Mouse (Mus musculus) neural tube, embryonic 15.5 days (tissue): Measurements from ENCODE around the gene Gm42688. TPM values are rescaled to one million over a fixed set of nuclear protein-coding genes. Genes with fewer than 3 reads are reported as not detected.

ENCODE experiments used
- ATAC-seq: fragments of 200-750 bp; cut with Nextera tagmentation; 2 replicates; pipeline ENCODE4 v1.8.0; 2017; ENCODE audit warnings: mild to moderate bottlenecking, moderate TSS enrichment, moderate library complexity; ENCODE audit not compliant: low FRiP score
- H3K27ac ChIP-seq: fragments of 300-500 bp; sonication (generic); replicated peaks from 2 replicates; pipeline ENCODE4 v1.5.1; 2015; ENCODE audit warnings: mild to moderate bottlenecking, inconsistent platforms
- H3K27me3 ChIP-seq: fragments of 300-500 bp; sonication (generic); replicated peaks from 2 replicates; pipeline ENCODE4 v1.6.1; 2015; ENCODE audit warnings: inconsistent platforms
- H3K36me3 ChIP-seq: fragments of 300-500 bp; sonication (generic); 2 replicates; pipeline ENCODE4 v1.6.1; 2015; ENCODE audit warnings: inconsistent platforms
- H3K4me1 ChIP-seq: fragments of 300-500 bp; sonication (generic); 2 replicates; pipeline ENCODE4 v1.6.1; 2015; ENCODE audit warnings: inconsistent platforms
- H3K4me2 ChIP-seq: fragments of 300-500 bp; sonication (generic); 2 replicates; pipeline ENCODE4 v1.6.1; 2015; ENCODE audit warnings: inconsistent platforms, mild to moderate bottlenecking, moderate library complexity
- H3K4me3 ChIP-seq: fragments of 300-500 bp; sonication (generic); replicated peaks from 2 replicates; pipeline ENCODE4 v1.5.1; 2015; ENCODE audit warnings: mild to moderate bottlenecking, inconsistent platforms
- H3K9ac ChIP-seq: fragments of 300-500 bp; sonication (generic); replicated peaks from 2 replicates; pipeline ENCODE4 v1.6.1; 2015; ENCODE audit warnings: mild to moderate bottlenecking, inconsistent platforms
- H3K9me3 ChIP-seq: fragments of 300-500 bp; sonication (generic); replicated peaks from 2 replicates; pipeline ENCODE4 v1.6.1; 2016; ENCODE audit warnings: inconsistent platforms
- WGBS: fragments of 180-500 bp; shearing (Covaris S2); methylation state at CpG from one replicate; pipeline ENCODE4 v1.1.7; 2015; ENCODE audit warnings: mixed read lengths; 5-methylcytosine and 5-hydroxymethylcytosine counted together
- polyA plus RNA-seq: library from polyadenylated mRNA; unstranded; fragments of >200 nt; fragmentation: Nextera tagmentation; extraction: Ambion mirVana; gene quantifications from 2 replicates; pipeline ENCODE4 v1.2.1, GENCODE M21; 2015

Gene Gm42688
- polyA plus RNA-seq, 1 experiment from 2014 or later = 7.6 TPM

- 7% methylated on average over 37 of the region's 37 CpGs for WGBS
- Histone ChIP-seq H3K4me3 (peak overlapping the region; percentile 29), H3K27ac (peak overlapping the region; percentile 81; the same call in 1 of the 2 replicates), H3K9ac (peak overlapping the region; percentile 27; the same call in 1 of the 2 replicates), H3K4me2 (peak overlapping the region; percentile 47), H3K4me1 (peaks cover 42% of the 10 kb centered on the region), H3K36me3 (no peaks in the 10 kb centered on the region), H3K27me3 (peaks cover 11% of the 10 kb centered on the region), H3K9me3 (no peaks in the 10 kb centered on the region)
- ATAC-seq = no peak
These were observed 34.2 kb downstream of the Gm42688 start for GRCm38 (mm10) chr6:83135571-83136161.

- Histone ChIP-seq H3K4me1 (peaks cover 42% of the 10 kb centered on the region), H3K27ac (peak overlapping the region; percentile 81), H3K9ac (peak overlapping the region; percentile 27; the same call in 1 of the 2 replicates), H3K27me3 (peaks cover 11% of the 10 kb centered on the region), H3K4me2 (peak overlapping the region; percentile 47), H3K9me3 (no peaks in the 10 kb centered on the region), H3K36me3 (no peaks in the 10 kb centered on the region), H3K4me3 (peak overlapping the region; percentile 29)
- 24% methylated on average over 5 of the region's 5 CpGs for WGBS
- ATAC-seq = no peak; the same call in 1 of the 2 replicates
These were observed 35.0 kb downstream of the Gm42688 start for GRCm38 (mm10) chr6:83136291-83136880.

- ATAC-seq = peak; percentile 56
- Histone ChIP-seq H3K4me2 (peak overlapping the region; percentile 47), H3K27me3 (peaks cover 11% of the 10 kb centered on the region; the same call in 1 of the 2 replicates), H3K36me3 (no peaks in the 10 kb centered on the region), H3K9ac (peak overlapping the region; percentile 31), H3K9me3 (no peaks in the 10 kb centered on the region), H3K4me1 (peaks cover 45% of the 10 kb centered on the region), H3K27ac (peak overlapping the region; percentile 81), H3K4me3 (peak overlapping the region; percentile 29)
- WGBS = 1% methylated on average over 26 of the region's 26 CpGs
These were observed 35.6 kb downstream of the Gm42688 start for GRCm38 (mm10) chr6:83136881-83137575.

- peak; percentile 51 for ATAC-seq
- Histone ChIP-seq H3K4me3 (peak overlapping the region; percentile 29), H3K4me1 (peaks cover 50% of the 10 kb centered on the region), H3K27me3 (peaks cover 11% of the 10 kb centered on the region; the same call in 1 of the 2 replicates), H3K36me3 (no peaks in the 10 kb centered on the region), H3K9me3 (no peaks in the 10 kb centered on the region), H3K4me2 (peak overlapping the region; percentile 47), H3K9ac (peak overlapping the region; percentile 31), H3K27ac (peak overlapping the region; percentile 81)
- under 1% methylated on average over 12 of the region's 12 CpGs for WGBS
These were observed 36.1 kb downstream of the Gm42688 start for GRCm38 (mm10) chr6:83137576-83137950.

- Histone ChIP-seq H3K4me1 (peaks cover 55% of the 10 kb centered on the region), H3K36me3 (no peaks in the 10 kb centered on the region), H3K4me3 (peak overlapping the region; percentile 29), H3K9me3 (no peaks in the 10 kb centered on the region), H3K9ac (peak overlapping the region; percentile 31), H3K4me2 (peak overlapping the region; percentile 47), H3K27me3 (peaks cover 11% of the 10 kb centered on the region; the same call in 1 of the 2 replicates), H3K27ac (peak overlapping the region; percentile 81)
- WGBS = 0% methylated on average over 11 of the region's 11 CpGs
- ATAC-seq = peak; percentile 26
These were observed 36.6 kb downstream of the Gm42688 start for GRCm38 (mm10) chr6:83138056-83138455.

- Histone ChIP-seq H3K4me1 (peaks cover 56% of the 10 kb centered on the region), H3K9ac (no peak overlapping the region), H3K4me3 (no peak overlapping the region), H3K27me3 (peaks cover 11% of the 10 kb centered on the region; the same call in 1 of the 2 replicates), H3K9me3 (no peaks in the 10 kb centered on the region), H3K4me2 (no peak overlapping the region), H3K27ac (no peak overlapping the region), H3K36me3 (no peaks in the 10 kb centered on the region)
- ATAC-seq = no peak
- WGBS = 77% methylated on average over 8 of the region's 8 CpGs
These were observed 38.6 kb downstream of the Gm42688 start for GRCm38 (mm10) chr6:83140044-83140443.

- Histone ChIP-seq H3K9me3 (no peaks in the 10 kb centered on the region), H3K4me1 (peaks cover 48% of the 10 kb centered on the region), H3K27ac (0 out of 2 replicates have a peak overlapping the region, but pooled peaks have one; percentile 1), H3K27me3 (0 out of 2 replicates have a peak, but pooled peaks cover under 1% of the 10 kb centered on the region), H3K4me3 (peak overlapping the region; percentile 41), H3K36me3 (0 out of 2 replicates have a peak, but pooled peaks cover under 1% of the 10 kb centered on the region), H3K4me2 (peak overlapping the region; percentile 80), H3K9ac (peak overlapping the region; percentile 57)
- WGBS = 39% methylated on average over 4 of the region's 4 CpGs
- 0 out of 2 replicates have a peak, but pooled peaks have one; percentile 3 for ATAC-seq
These were observed 40.2 kb downstream of the Gm42688 start for GRCm38 (mm10) chr6:83141636-83142035.

GRCm38 (mm10) chr6:83142211-83142731 is 40.9 kb downstream of the Gm42688 start:
- H3K36me3 ChIP-seq = 0 out of 2 replicates have a peak, but pooled peaks cover 3% of the 10 kb centered on the region
- peak overlapping the region; percentile 57 for H3K9ac ChIP-seq
- H3K4me2 ChIP-seq = peak overlapping the region; percentile 80
- 3% methylated on average over 41 of the region's 41 CpGs for WGBS
- ATAC-seq = peak; percentile 32; the same call in 1 of the 2 replicates
- 0 out of 2 replicates have a peak overlapping the region, but pooled peaks have one; percentile 1 for H3K27ac ChIP-seq
- H3K4me1 ChIP-seq = peaks cover 42% of the 10 kb centered on the region
- no peaks in the 10 kb centered on the region for H3K27me3 ChIP-seq
- no peaks in the 10 kb centered on the region for H3K9me3 ChIP-seq
- H3K4me3 ChIP-seq = peak overlapping the region; percentile 41

- H3K9ac ChIP-seq = peak overlapping the region; percentile 57; the same call in 1 of the 2 replicates
- peaks cover 36% of the 10 kb centered on the region for H3K4me1 ChIP-seq
- no peak overlapping the region for H3K4me3 ChIP-seq
- no peaks in the 10 kb centered on the region for H3K27me3 ChIP-seq
- no peak overlapping the region for H3K27ac ChIP-seq
- whole genome bisulfite sequencing = 37% methylated on average over 11 of the region's 11 CpGs
- 0 out of 2 replicates have a peak, but pooled peaks cover 3% of the 10 kb centered on the region for H3K36me3 ChIP-seq
- ATAC-seq = no peak
- peak overlapping the region; percentile 80 for H3K4me2 ChIP-seq
- H3K9me3 ChIP-seq = no peaks in the 10 kb centered on the region
These were observed 41.5 kb downstream of the Gm42688 start for GRCm38 (mm10) chr6:83142886-83143285.

GRCm38 (mm10) chr6:83145209-83145608 is 43.8 kb downstream of the Gm42688 start:
- no peak overlapping the region for H3K9ac ChIP-seq
- H3K36me3 ChIP-seq = 0 out of 2 replicates have a peak, but pooled peaks cover 6% of the 10 kb centered on the region
- no peaks in the 10 kb centered on the region for H3K9me3 ChIP-seq
- no peaks in the 10 kb centered on the region for H3K27me3 ChIP-seq
- H3K4me2 ChIP-seq = no peak overlapping the region
- H3K4me1 ChIP-seq = peaks cover 15% of the 10 kb centered on the region
- no peak overlapping the region for H3K4me3 ChIP-seq
- no peak for ATAC-seq
- H3K27ac ChIP-seq = no peak overlapping the region
- 79% methylated on average over 2 of the region's 2 CpGs for WGBS

GRCm38 (mm10) chr6:83145805-83146204 is 44.4 kb downstream of the Gm42688 start:
- H3K9me3 ChIP-seq = no peaks in the 10 kb centered on the region
- no peak for ATAC-seq

More at GRCm38 (mm10) chr6:83145805-83146204, 44.4 kb downstream of the Gm42688 start:
- H3K9ac ChIP-seq = no peak overlapping the region; the same call in 1 of the 2 replicates
- H3K4me1 ChIP-seq = peaks cover 15% of the 10 kb centered on the region
- 0 out of 2 replicates have a peak, but pooled peaks cover 6% of the 10 kb centered on the region for H3K36me3 ChIP-seq
- H3K27me3 ChIP-seq = no peaks in the 10 kb centered on the region
- no peak overlapping the region for H3K4me2 ChIP-seq
- 76% methylated on average over 9 of the region's 9 CpGs for WGBS
- no peak overlapping the region for H3K27ac ChIP-seq
- no peak overlapping the region for H3K4me3 ChIP-seq
